Mouse (Mus musculus): Measurements from ENCODE around the gene Dgkd.

- no peak for TF ChIP-seq CTCF (IDR thresholded peaks at IDR 0.05; ENCODE audit: low read depth)
- TF ChIP-seq EP300 (optimal IDR thresholded peaks at IDR 0.05): no peak
Measured at GRCm38 (mm10) chr1:87853601-87854361, 694 bp downstream of the Dgkd start.
